10 mouse cellular contexts compared by ENCODE assay signal in genomic region chr10:84758483-84759431, GRCm38 (mm10). TPM values are rescaled to one million over a fixed set of nuclear protein-coding genes. Genes with fewer than 3 reads are reported as not detected.
DNase-seq lines count a peak whose midpoint lies in the region; ATAC-seq lines count a peak whose summit lies in the region.
"Had no signal": no experiment of that assay in that cellular context is flagged by ENCODE, and none has a peak within 500 bp of the region (broad histone marks: within the 10 kb centered on the region; RNA-seq: fewer than 3 reads in every experiment).

No protein-coding gene starts in this region.

- peaks cover 35% of the 10 kb centered on the region for H3K4me1 ChIP-seq in hindbrain, embryonic 14.5 days (replicated peaks; ENCODE audit: control insufficient read depth, insufficient read depth, low read length)
- H3K4me1 ChIP-seq in midbrain, embryonic 12.5 days = peaks cover 75% of the 10 kb centered on the region

- DNase-seq in kidney, adult 11 months = peak; percentile 18
- DNase-seq in kidney, adult 18-20 months = no peak
- DNase-seq in hindbrain, embryonic 14.5 days (ENCODE audit: low spot score) = peak; percentile 50
- DNase-seq in cerebellum, postnatal 25 days = no peak
- DNase-seq in adrenal gland, postnatal 36 days = no peak
- no peak for DNase-seq in urinary bladder, postnatal 36 days (ENCODE audit: low spot score in 2 of 2)

- whole genome bisulfite sequencing in hindbrain, embryonic 14.5 days = 1% methylated on average over 51 of the region's 51 CpGs
- 1% methylated on average over 51 of the region's 51 CpGs for WGBS in midbrain, embryonic 12.5 days

- H3K4me2 ChIP-seq in hindbrain, embryonic 14.5 days (replicated peaks) = peak overlapping the region; percentile 79
- peak overlapping the region; percentile 73 for H3K4me2 ChIP-seq in midbrain, embryonic 12.5 days (replicated peaks)

- peak overlapping the region; percentile 42 for H3K4me3 ChIP-seq in hindbrain, embryonic 14.5 days (replicated peaks; ENCODE audit: low read length)
- peak overlapping the region; percentile 68 for H3K4me3 ChIP-seq in midbrain, embryonic 12.5 days
- H3K4me3 ChIP-seq: erythroblast, embryonic 14.5 days had no signal

- H3K27me3 ChIP-seq in hindbrain, embryonic 14.5 days (ENCODE audit: control insufficient read depth, insufficient read depth, low read length) = peaks cover 45% of the 10 kb centered on the region
- peaks cover 34% of the 10 kb centered on the region for H3K27me3 ChIP-seq in midbrain, embryonic 12.5 days
- H3K27me3 ChIP-seq: CH12.LX had no signal

- H3K9me3 ChIP-seq in hindbrain, embryonic 14.5 days (ENCODE audit: control insufficient read depth, low read length) = no peaks in the 10 kb centered on the region
- H3K9me3 ChIP-seq in midbrain, embryonic 12.5 days = no peaks in the 10 kb centered on the region

- 0 out of 2 replicates have a peak, but pooled peaks have one; percentile 2 for ATAC-seq in common myeloid progenitor, adult 5-6 weeks (replicated peaks; ENCODE audit: low read depth, poor library complexity, severe bottlenecking)
- ATAC-seq in hindbrain, embryonic 14.5 days (ENCODE audit: low FRiP score) = no peak
- ATAC-seq in midbrain, embryonic 12.5 days (ENCODE audit: low FRiP score, low read depth) = no peak

- H3K36me3 ChIP-seq in hindbrain, embryonic 14.5 days (replicated peaks; ENCODE audit: control insufficient read depth, insufficient read depth) = no peaks in the 10 kb centered on the region
- H3K36me3 ChIP-seq in midbrain, embryonic 12.5 days = no peaks in the 10 kb centered on the region; the same call in 1 of the 2 replicates

- H3K9ac ChIP-seq in hindbrain, embryonic 14.5 days = peak overlapping the region; percentile 65
- H3K9ac ChIP-seq in midbrain, embryonic 12.5 days (replicated peaks) = peak overlapping the region; percentile 86

- H3K27ac ChIP-seq in hindbrain, embryonic 14.5 days = peak overlapping the region; percentile 73
- H3K27ac ChIP-seq in midbrain, embryonic 12.5 days (replicated peaks) = peak overlapping the region; percentile 93

RNA-seq across cellular contexts. Expression of gene Rfx4, which starts 2.9 kb away (rescaled TPM):
- total RNA-seq in common myeloid progenitor, adult 5-6 weeks (2017) = not detected in 2 replicates
- 23.0 and 25.1 TPM in 2 replicates for polyA plus RNA-seq in hindbrain, embryonic 14.5 days (2014; fragmentation: Nextera tagmentation; extraction: Ambion mirVana)
- polyA plus RNA-seq in midbrain, embryonic 12.5 days (2016; fragmentation: Nextera tagmentation; extraction: Ambion mirVana) = 53.5 and 56.0 TPM in 2 replicates
- total RNA-seq in adrenal gland, postnatal 36 days (2021) = not detected
- polyA plus RNA-seq: erythroblast, embryonic 14.5 days had no signal

Comparison
In these comparisons a context has a peak if more than half of its experiments do, and no peak if none do; other contexts are left out.
1. DNase-seq: peak in kidney, adult 11 months (single experiment) and hindbrain, embryonic 14.5 days (single experiment); none in kidney, adult 18-20 months (single experiment), cerebellum, postnatal 25 days (0 of 2), adrenal gland, postnatal 36 days (0 of 2) and urinary bladder, postnatal 36 days (0 of 2).